ENCODE assay signal across 13 mouse cellular contexts in genomic region chr13:51136996-51137701, GRCm38 (mm10). TPM values are rescaled to one million over a fixed set of nuclear protein-coding genes. Genes with fewer than 3 reads are reported as not detected.
DNase-seq lines count a peak whose midpoint lies in the region; ATAC-seq and TF ChIP-seq lines count a peak whose summit lies in the region.
"Had no signal": no experiment of that assay in that cellular context is flagged by ENCODE, and none has a peak within 500 bp of the region (broad histone marks: within the 10 kb centered on the region; RNA-seq: fewer than 3 reads in every experiment).

No protein-coding gene starts in this region.

- no peaks in the 10 kb centered on the region for H3K27me3 ChIP-seq in heart, embryonic 15.5 days
- no peaks in the 10 kb centered on the region for H3K27me3 ChIP-seq in midbrain, embryonic 13.5 days
- H3K27me3 ChIP-seq in midbrain, embryonic 15.5 days (replicated peaks): no peaks in the 10 kb centered on the region
- no peaks in the 10 kb centered on the region for H3K27me3 ChIP-seq in intestine, embryonic 15.5 days (replicated peaks)
- no peaks in the 10 kb centered on the region for H3K27me3 ChIP-seq in stomach, postnatal 0 days (ENCODE audit: control insufficient read depth, insufficient read depth, low read length)

- peak overlapping the region; percentile 39 for H3K27ac ChIP-seq in heart, embryonic 15.5 days
- peak overlapping the region; percentile 2; the same call in 1 of the 2 replicates for H3K27ac ChIP-seq in midbrain, embryonic 13.5 days
- no peak overlapping the region for H3K27ac ChIP-seq in midbrain, embryonic 15.5 days
- H3K27ac ChIP-seq in intestine, embryonic 15.5 days: peak overlapping the region; percentile 23
- H3K27ac ChIP-seq in stomach, postnatal 0 days (replicated peaks): peak overlapping the region; percentile 63; the same call in 1 of the 2 replicates
- no peak overlapping the region for H3K27ac ChIP-seq in left cerebral cortex, adult 2 months

- H3K4me1 ChIP-seq in heart, embryonic 15.5 days (replicated peaks): peaks cover 14% of the 10 kb centered on the region
- H3K4me1 ChIP-seq in midbrain, embryonic 13.5 days (replicated peaks): peaks cover 9% of the 10 kb centered on the region
- H3K4me1 ChIP-seq in midbrain, embryonic 15.5 days: 0 out of 2 replicates have a peak, but pooled peaks cover 5% of the 10 kb centered on the region
- peaks cover 7% of the 10 kb centered on the region; the same call in 1 of the 2 replicates for H3K4me1 ChIP-seq in intestine, embryonic 15.5 days (replicated peaks)
- H3K4me1 ChIP-seq in stomach, postnatal 0 days (replicated peaks; ENCODE audit: control insufficient read depth, insufficient read depth): 0 out of 2 replicates have a peak, but pooled peaks cover 3% of the 10 kb centered on the region

- no peak for DNase-seq in heart, adult 9 months (ENCODE audit: low spot score in 2 of 2)
- no peak for DNase-seq in stomach, postnatal 0 days (ENCODE audit: low spot score)
- DNase-seq in left cerebral cortex, adult 2 months (ENCODE audit: extremely low spot score in 1 of 2, low spot score in 2 of 2): no peak
- DNase-seq in urinary bladder, postnatal 14 days (ENCODE audit: low spot score): no peak
- DNase-seq: cerebellum, postnatal 14 days had no signal

- no peaks in the 10 kb centered on the region for H3K9me3 ChIP-seq in heart, embryonic 15.5 days (replicated peaks)
- H3K9me3 ChIP-seq in midbrain, embryonic 13.5 days: no peaks in the 10 kb centered on the region
- H3K9me3 ChIP-seq in midbrain, embryonic 15.5 days: no peaks in the 10 kb centered on the region
- H3K9me3 ChIP-seq in intestine, embryonic 15.5 days: no peaks in the 10 kb centered on the region
- no peaks in the 10 kb centered on the region for H3K9me3 ChIP-seq in stomach, postnatal 0 days (ENCODE audit: control insufficient read depth, low read length)

- 58% methylated on average over 2 of the region's 2 CpGs for WGBS in heart, embryonic 15.5 days
- WGBS in midbrain, embryonic 13.5 days: 80% methylated on average over 2 of the region's 2 CpGs
- WGBS in midbrain, embryonic 15.5 days: 70% methylated on average over 2 of the region's 2 CpGs
- WGBS in intestine, embryonic 15.5 days: 46% methylated on average over 2 of the region's 2 CpGs
- 46% methylated on average over 2 of the region's 2 CpGs for WGBS in stomach, postnatal 0 days

- H3K36me3 ChIP-seq in heart, embryonic 15.5 days: peaks cover 30% of the 10 kb centered on the region
- H3K36me3 ChIP-seq in midbrain, embryonic 13.5 days: peaks cover 55% of the 10 kb centered on the region
- peaks cover 22% of the 10 kb centered on the region for H3K36me3 ChIP-seq in midbrain, embryonic 15.5 days (replicated peaks)
- peaks cover 17% of the 10 kb centered on the region for H3K36me3 ChIP-seq in intestine, embryonic 15.5 days
- peaks cover 7% of the 10 kb centered on the region for H3K36me3 ChIP-seq in stomach, postnatal 0 days (ENCODE audit: control insufficient read depth, insufficient read depth, low read length)

- no peak overlapping the region for H3K4me3 ChIP-seq in heart, embryonic 15.5 days
- no peak overlapping the region for H3K4me3 ChIP-seq in midbrain, embryonic 13.5 days (replicated peaks)
- no peak overlapping the region for H3K4me3 ChIP-seq in midbrain, embryonic 15.5 days
- H3K4me3 ChIP-seq in intestine, embryonic 15.5 days (replicated peaks): no peak overlapping the region
- H3K4me3 ChIP-seq in stomach, postnatal 0 days (ENCODE audit: low read depth, low read length): no peak overlapping the region
- no peak overlapping the region for H3K4me3 ChIP-seq in left cerebral cortex, adult 2 months

- TF ChIP-seq CTCF in stomach, postnatal 0 days (IDR thresholded peaks at IDR 0.05; ENCODE audit: low read depth): no peak
- TF ChIP-seq CTCF in left cerebral cortex, adult 2 months (IDR thresholded peaks at IDR 0.05): no peak

- ATAC-seq in heart, embryonic 15.5 days (replicated peaks; ENCODE audit: insufficient number of reproducible peaks, insufficient read depth, low FRiP score, low read depth): no peak
- ATAC-seq in midbrain, embryonic 13.5 days: no peak
- no peak for ATAC-seq in midbrain, embryonic 15.5 days (replicated peaks)
- ATAC-seq in intestine, embryonic 15.5 days: peak; percentile 66
- ATAC-seq in stomach, postnatal 0 days (ENCODE audit: low FRiP score, low TSS enrichment): peak; percentile 38; the same call in 1 of the 2 replicates
- ATAC-seq: CD4-positive, CD25-positive, alpha-beta regulatory T cell, adult 4 months; forebrain, embryonic 14.5 days; inflammation-experienced regulatory T-cells, adult 6 months had no signal

- H3K9ac ChIP-seq in heart, embryonic 15.5 days: no peak overlapping the region
- no peak overlapping the region for H3K9ac ChIP-seq in midbrain, embryonic 13.5 days (replicated peaks)
- H3K9ac ChIP-seq in midbrain, embryonic 15.5 days: no peak overlapping the region
- H3K9ac ChIP-seq in intestine, embryonic 15.5 days: no peak overlapping the region
- H3K9ac ChIP-seq in stomach, postnatal 0 days (ENCODE audit: low read length): no peak overlapping the region

- no peak for TF ChIP-seq EP300 in stomach, postnatal 0 days (optimal IDR thresholded peaks at IDR 0.05)

- H3K4me2 ChIP-seq in heart, embryonic 15.5 days: no peak overlapping the region
- H3K4me2 ChIP-seq in midbrain, embryonic 13.5 days (replicated peaks): no peak overlapping the region
- no peak overlapping the region for H3K4me2 ChIP-seq in midbrain, embryonic 15.5 days
- no peak overlapping the region for H3K4me2 ChIP-seq in intestine, embryonic 15.5 days (replicated peaks)
- H3K4me2 ChIP-seq in stomach, postnatal 0 days (replicated peaks; ENCODE audit: low read depth): no peak overlapping the region

- intact Hi-C loops in left cerebral cortex, adult 2 months (cut with DNase I): no loop called here

RNA-seq across cellular contexts. Expression of gene Nxnl2, which starts 33.7 kb away (rescaled TPM):
- 1.7 and 2.2 TPM in 2 replicates for polyA plus RNA-seq in heart, embryonic 15.5 days (2015; fragmentation: Nextera tagmentation; extraction: Ambion mirVana)
- polyA plus RNA-seq in midbrain, embryonic 13.5 days (2015; fragmentation: Nextera tagmentation; extraction: Ambion mirVana): 0.50 and 0.67 TPM in 2 replicates
- 2.0 and 2.7 TPM in 2 replicates for polyA plus RNA-seq in midbrain, embryonic 15.5 days (2015; fragmentation: Nextera tagmentation; extraction: Ambion mirVana)
- 2.1 and 2.3 TPM in 2 replicates for polyA plus RNA-seq in intestine, embryonic 15.5 days (2015; fragmentation: Nextera tagmentation; extraction: Ambion mirVana)
- 4.3 and 4.6 TPM in 2 replicates for polyA plus RNA-seq in stomach, postnatal 0 days (2015; fragmentation: Nextera tagmentation; extraction: Ambion mirVana)
- total RNA-seq in left cerebral cortex, adult 2 months (2021): under 1 TPM in 1 of 2 experiments, not detected in 1; 0.44 TPM
- total RNA-seq: megakaryocyte-erythroid progenitor cell, adult 5-6 weeks had no signal

RNA-seq across cellular contexts. Expression of gene Spin1, which starts 36.5 kb away (rescaled TPM):
- 45.1 and 51.6 TPM in 2 replicates for polyA plus RNA-seq in heart, embryonic 15.5 days (2015; fragmentation: Nextera tagmentation; extraction: Ambion mirVana)
- 136 and 144 TPM in 2 replicates for polyA plus RNA-seq in midbrain, embryonic 13.5 days (2015; fragmentation: Nextera tagmentation; extraction: Ambion mirVana)
- 169 and 176 TPM in 2 replicates for polyA plus RNA-seq in midbrain, embryonic 15.5 days (2015; fragmentation: Nextera tagmentation; extraction: Ambion mirVana)
- 65.1 and 68.3 TPM in 2 replicates for polyA plus RNA-seq in intestine, embryonic 15.5 days (2015; fragmentation: Nextera tagmentation; extraction: Ambion mirVana)
- polyA plus RNA-seq in stomach, postnatal 0 days (2015; fragmentation: Nextera tagmentation; extraction: Ambion mirVana): 27.9 and 29.2 TPM in 2 replicates
- total RNA-seq in left cerebral cortex, adult 2 months (2021): 100 to 1,000 TPM; 163 to 175 TPM

Comparison
In these comparisons a context has a peak if more than half of its experiments do, and no peak if none do; other contexts are left out.
1. H3K27ac ChIP-seq: peak in heart, embryonic 15.5 days (single experiment), midbrain, embryonic 13.5 days (single experiment), intestine, embryonic 15.5 days (single experiment) and stomach, postnatal 0 days (single experiment); none in midbrain, embryonic 15.5 days (single experiment) and left cerebral cortex, adult 2 months (single experiment).
2. ATAC-seq: peak in intestine, embryonic 15.5 days (single experiment) and stomach, postnatal 0 days (single experiment); none in heart, embryonic 15.5 days (single experiment), midbrain, embryonic 13.5 days (single experiment) and midbrain, embryonic 15.5 days (single experiment).